Mouse (Mus musculus) induced T-regulatory cell, adult 2 months (primary cell): ENCODE results near the gene Zfp131.
"Not testable (repeated sequence)": the region's sequence is repeated elsewhere in the genome, so short reads cannot be mapped to it uniquely, and the experiment has no call there.

Source experiments
- DNase-seq: peaks from one replicate; pipeline ENCODE4 v3.0.0-alpha.2; 2012; ENCODE audit warnings: low read depth

Zfp131 gene

GRCm38 (mm10) chr13:119790761-119791579 is at the start of gene Zfp131:
Gene Zfp131, minus strand, starts transcription at chr13:119790889.
- DNase-seq: peak; percentile 97

GRCm38 (mm10) chr13:119839982-119840381 is 49.3 kb upstream of the Zfp131 start:
- DNase-seq: peak; percentile 4

- DNase-seq: peak; percentile 59
Measured at GRCm38 (mm10) chr13:119837719-119838337, 47.1 kb upstream of the Zfp131 start.

GRCm38 (mm10) chr13:119836324-119836811 is 45.7 kb upstream of the Zfp131 start:
- DNase-seq: peak; percentile 43

- DNase-seq: peak; percentile 70
Measured at GRCm38 (mm10) chr13:119835320-119836056, 44.8 kb upstream of the Zfp131 start, which contains the start of gene D13Ertd608e. Gene D13Ertd608e, plus strand, starts transcription at chr13:119836006.

- not testable (repeated sequence) for DNase-seq
Measured at GRCm38 (mm10) chr13:119830116-119830515, 39.4 kb upstream of the Zfp131 start, which contains the start of gene AF067063. Gene AF067063, minus strand, starts transcription at chr13:119830216.

- no peak for DNase-seq
Measured at GRCm38 (mm10) chr13:119817579-119818206, 27.0 kb upstream of the Zfp131 start.

- no peak for DNase-seq
Measured at GRCm38 (mm10) chr13:119816798-119817197, 26.1 kb upstream of the Zfp131 start.

GRCm38 (mm10) chr13:119810031-119810430 is 19.3 kb upstream of the Zfp131 start:
- no peak for DNase-seq

- no peak for DNase-seq
Measured at GRCm38 (mm10) chr13:119808937-119809336, 18.2 kb upstream of the Zfp131 start.

- no peak for DNase-seq
Measured at GRCm38 (mm10) chr13:119797656-119798055, 7.0 kb upstream of the Zfp131 start.

- DNase-seq: no peak
Measured at GRCm38 (mm10) chr13:119792791-119793404, 2.2 kb upstream of the Zfp131 start.

- DNase-seq: no peak
Measured at GRCm38 (mm10) chr13:119791580-119792135, 969 bp upstream of the Zfp131 start.

- peak; percentile 68 for DNase-seq
Measured at GRCm38 (mm10) chr13:119789851-119790717, 605 bp downstream of the Zfp131 start.

- DNase-seq: no peak
Measured at GRCm38 (mm10) chr13:119783581-119783980, 7.1 kb downstream of the Zfp131 start.

- DNase-seq: no peak
Measured at GRCm38 (mm10) chr13:119768541-119768940, 22.1 kb downstream of the Zfp131 start.

GRCm38 (mm10) chr13:119766480-119766879 is 24.2 kb downstream of the Zfp131 start:
- no peak for DNase-seq

- DNase-seq: no peak
Measured at GRCm38 (mm10) chr13:119756831-119757230, 33.9 kb downstream of the Zfp131 start.

GRCm38 (mm10) chr13:119755681-119756471 is 34.8 kb downstream of the Zfp131 start, which contains the start of gene Nim1k:
Gene Nim1k, minus strand, starts transcription at chr13:119755882.
- peak; percentile 56 for DNase-seq
